Mouse (Mus musculus): ENCODE results near the gene Lypla2.
"Not testable (repeated sequence)": the region's sequence is repeated elsewhere in the genome, so short reads cannot be mapped to it uniquely, and the experiment has no call there.

The Lypla2 gene

DNA sequence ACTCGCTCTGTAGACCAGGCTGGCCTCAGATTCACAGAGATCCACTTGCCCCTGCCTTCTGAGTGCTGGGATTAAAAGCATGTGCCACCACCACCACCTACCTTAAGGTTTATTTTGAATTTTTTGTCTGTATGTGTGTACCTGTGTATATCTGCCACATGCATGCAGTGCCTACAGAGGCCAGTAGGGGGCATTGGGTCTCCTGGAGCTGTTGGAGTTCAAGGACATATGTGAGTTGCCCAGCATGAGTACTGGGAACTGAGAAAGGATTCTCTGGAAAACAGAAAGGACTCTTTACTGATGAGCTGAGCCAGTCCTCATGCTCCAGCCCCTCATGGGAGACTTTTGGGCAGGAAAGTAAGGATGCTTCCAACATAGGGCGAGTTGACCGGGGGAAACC, 20.9 kb downstream of the Lypla2 start:
- no peak for ATAC-seq (ENCODE audit: insufficient number of reproducible peaks, low FRiP score, low TSS enrichment)

DNA sequence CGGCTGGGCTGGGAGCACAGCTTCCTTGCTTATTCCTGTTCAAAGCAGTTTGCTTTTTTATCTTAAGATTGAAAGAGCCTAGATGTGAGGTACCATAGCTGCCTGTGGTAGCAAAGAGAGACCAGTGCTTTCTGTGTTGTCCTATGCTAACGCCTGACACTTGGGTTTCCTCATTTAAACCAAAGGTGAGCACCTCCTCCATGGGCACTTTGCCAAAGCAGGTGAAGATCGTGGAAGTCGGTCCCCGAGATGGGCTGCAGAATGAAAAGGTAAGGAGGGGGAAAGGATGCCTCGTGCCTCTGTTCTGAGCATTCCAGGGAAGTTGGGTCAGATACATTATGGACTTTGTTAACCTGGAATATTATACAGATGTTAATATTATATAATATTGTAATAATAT, 22.1 kb downstream of the Lypla2 start:
- ATAC-seq (ENCODE audit: insufficient number of reproducible peaks, low FRiP score, low TSS enrichment): no peak

DNA sequence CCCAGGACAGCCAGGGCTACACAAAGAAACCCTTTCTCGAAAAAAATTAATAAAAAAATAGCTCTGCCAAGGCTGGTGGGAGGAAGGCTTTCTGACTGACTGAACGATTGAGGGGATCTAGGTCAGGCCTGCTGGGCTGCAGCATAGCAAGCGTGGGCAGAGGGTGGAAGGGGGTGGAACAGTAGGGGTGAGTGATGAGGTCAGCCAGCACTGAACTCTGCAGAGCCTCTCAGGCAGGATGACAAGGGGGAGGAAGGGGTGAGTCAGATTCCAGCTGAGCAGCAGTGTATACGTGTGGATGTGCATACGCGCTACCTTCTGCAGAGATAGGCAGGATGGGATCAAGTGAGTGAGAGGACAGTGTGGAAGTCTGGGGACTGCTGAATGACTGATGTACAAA, 22.5 kb downstream of the Lypla2 start:
- ATAC-seq (ENCODE audit: insufficient number of reproducible peaks, low FRiP score, low TSS enrichment): peak; percentile 86

DNA sequence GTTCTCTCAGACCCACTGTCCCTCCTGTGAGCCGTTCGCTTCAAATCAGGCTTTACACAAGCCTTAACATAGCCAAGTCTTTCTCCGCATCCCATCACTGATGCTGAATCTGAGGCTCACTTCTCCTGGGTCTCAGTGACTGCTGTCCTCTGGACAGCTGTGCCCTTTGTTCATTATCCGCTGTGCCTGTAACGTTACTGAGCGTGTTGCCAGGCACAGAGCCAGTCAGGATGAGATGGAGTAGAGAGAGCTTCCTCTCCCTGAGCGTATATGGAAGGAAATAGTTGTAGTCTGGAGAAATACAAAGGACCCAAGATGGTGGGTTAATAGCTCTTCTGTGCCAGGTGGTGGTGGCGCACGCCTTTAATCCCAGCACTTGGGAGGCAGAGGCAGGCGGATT, 23.0 kb downstream of the Lypla2 start:
- ATAC-seq (ENCODE audit: insufficient number of reproducible peaks, low FRiP score, low TSS enrichment): no peak

DNA sequence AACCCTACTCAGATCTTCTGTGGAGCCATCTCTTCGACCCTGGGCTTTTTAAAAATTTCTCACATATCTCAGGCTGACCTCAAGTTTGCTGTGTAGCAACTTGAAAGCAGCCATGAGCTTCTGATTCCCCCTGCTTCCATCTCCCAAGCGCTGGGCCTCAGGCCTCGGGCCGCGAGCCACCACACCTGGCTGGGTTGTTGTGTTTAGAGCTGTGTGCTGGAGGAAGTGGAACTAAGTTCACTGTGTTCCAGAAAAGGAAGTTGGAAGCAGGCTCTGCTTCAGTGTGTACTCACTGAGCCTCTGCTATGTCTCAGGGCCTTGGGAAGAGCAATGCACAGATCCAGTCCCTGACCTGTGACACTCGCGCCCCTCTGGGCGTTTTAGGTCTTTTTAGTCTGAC, 24.3 kb downstream of the Lypla2 start:
- ATAC-seq (ENCODE audit: insufficient number of reproducible peaks, low FRiP score, low TSS enrichment): no peak

DNA sequence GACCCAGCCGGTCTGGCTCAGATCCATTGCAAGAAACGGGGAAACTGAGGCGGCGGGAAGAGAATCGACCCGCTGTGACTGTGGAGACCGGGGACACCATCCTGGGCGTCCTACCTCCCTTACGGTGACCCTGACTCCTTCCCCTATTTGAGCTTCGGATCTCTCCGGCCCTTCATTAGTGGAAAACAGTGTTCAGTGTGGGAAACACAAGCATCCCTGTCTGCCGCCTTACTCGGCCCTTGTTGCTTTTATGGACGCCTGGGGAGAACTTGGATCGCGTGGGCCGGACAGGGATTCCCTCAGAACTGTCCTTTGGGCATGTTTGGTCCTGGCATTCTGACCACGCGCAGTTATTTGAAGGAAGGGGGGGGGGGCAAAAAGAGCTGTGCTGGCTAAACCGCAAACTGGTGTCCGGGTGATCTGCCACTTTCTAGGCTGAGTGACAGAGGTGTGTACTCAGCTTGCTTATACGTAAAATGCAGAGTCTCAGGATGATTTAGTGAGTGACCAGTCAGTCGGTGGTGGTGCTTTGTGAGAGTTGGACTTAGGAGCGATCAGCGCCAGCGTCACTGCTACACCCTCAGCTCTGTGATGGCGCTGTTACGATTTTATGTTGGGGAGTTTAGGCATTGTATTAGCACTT, 25.6 kb downstream of the Lypla2 start:
- ATAC-seq (ENCODE audit: insufficient number of reproducible peaks, low FRiP score, low TSS enrichment): no peak

DNA sequence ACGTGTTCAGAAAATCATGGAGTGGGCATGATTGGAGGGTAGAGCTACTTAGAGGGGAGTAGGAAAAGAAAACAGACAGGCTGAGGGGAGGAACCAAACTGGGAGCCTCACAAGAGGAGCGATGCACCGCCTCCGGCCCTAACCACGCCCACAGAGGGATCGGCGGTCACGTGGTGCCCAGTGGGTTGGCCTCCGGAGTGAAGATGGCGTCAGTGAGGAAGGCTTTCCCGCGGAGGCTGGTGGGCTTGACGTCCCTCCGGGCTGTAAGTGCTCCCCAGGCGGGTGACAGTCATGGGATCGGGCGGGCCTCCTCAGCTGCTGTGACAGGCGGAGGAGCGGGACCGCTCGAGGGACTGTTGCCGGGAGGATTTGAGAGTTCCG, 26.2 kb downstream of the Lypla2 start, which contains the start of gene Hmgcl:
Gene Hmgcl, plus strand, starts transcription at position 171 of the 381 bp plus-strand sequence.
- ATAC-seq (ENCODE audit: insufficient number of reproducible peaks, low FRiP score, low TSS enrichment): peak; percentile 74; the same call in 1 of the 2 replicates

DNA sequence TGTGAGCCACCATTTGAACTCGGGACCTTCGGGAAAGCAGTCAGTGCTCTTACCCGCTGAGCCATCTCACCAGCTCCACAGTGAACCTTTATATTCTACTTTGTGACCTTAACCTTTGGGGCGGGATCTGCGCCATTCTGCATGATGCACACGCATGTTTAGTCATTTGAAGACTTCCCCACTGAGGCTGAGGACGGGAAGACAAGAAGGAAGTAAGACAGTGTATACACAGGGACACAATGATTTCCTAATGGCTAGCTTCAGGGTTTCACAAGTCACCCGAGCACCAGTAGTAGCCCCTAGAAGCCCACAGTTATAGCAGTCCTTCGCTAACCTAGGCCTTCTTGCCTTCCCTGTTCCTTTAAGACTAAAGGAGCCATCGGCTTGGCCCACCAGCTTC, 26.7 kb downstream of the Lypla2 start:
- no peak for ATAC-seq (ENCODE audit: insufficient number of reproducible peaks, low FRiP score, low TSS enrichment)

DNA sequence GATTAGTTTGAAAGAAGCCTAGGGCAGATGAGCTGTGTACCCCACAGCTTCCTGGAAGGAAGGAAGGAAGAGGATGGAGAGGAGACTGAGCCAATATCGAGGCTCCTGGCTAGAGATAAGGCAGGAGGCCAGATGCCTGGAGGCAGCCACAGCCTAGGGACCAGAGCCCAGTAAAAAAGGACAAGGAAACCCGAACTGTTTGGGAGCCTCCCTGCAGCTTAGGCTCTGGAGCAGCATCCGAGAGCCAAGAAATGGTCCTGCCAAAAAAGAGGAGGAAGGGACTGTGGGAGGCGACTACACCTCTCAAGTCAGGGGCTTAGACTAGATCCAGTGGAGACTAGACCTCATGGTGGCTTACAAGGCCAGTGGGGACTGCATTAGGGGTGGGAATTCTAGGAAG, 29.0 kb downstream of the Lypla2 start:
- no peak for ATAC-seq (ENCODE audit: insufficient number of reproducible peaks, low FRiP score, low TSS enrichment)

DNA sequence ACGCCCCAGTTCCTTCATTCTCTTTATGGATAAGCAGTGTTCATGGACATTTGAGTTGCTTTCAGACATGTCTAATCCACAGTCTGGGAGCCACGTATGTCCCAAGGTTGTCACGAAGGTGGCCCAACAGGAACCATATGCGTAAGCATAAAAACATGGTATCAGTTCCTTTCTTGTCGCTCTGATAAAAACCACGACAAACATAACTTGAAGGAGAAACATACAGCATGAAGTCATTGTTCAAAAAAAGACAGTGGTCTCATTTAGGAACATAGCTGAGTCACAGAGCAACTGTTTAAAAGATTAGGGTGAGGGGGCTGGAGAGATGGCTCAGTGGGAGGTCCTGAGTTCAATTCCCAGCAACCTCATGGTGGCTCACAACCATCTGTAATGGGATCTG, 30.2 kb downstream of the Lypla2 start:
- ATAC-seq (ENCODE audit: insufficient number of reproducible peaks, low FRiP score, low TSS enrichment): no peak

DNA sequence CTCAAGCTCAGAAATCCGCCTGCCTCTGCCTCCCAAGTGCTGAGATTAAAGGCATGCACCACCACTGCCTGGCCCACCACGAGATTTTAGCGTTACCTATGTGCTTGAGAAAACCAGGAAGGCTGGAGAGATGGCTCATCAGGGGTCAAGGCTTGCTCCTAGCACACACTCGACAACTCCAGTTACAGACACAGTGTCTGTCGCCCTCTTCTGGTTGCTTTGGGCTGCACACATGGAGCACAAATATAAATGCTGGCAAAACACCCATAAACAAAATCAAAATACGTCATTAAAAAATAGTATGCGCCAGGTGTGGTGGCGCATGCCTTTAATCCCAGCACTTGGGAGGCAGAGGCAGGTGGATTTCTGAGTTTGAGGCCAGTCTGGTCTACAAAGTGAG, 31.4 kb downstream of the Lypla2 start:
- ATAC-seq (ENCODE audit: insufficient number of reproducible peaks, low FRiP score, low TSS enrichment): not testable (repeated sequence)

DNA sequence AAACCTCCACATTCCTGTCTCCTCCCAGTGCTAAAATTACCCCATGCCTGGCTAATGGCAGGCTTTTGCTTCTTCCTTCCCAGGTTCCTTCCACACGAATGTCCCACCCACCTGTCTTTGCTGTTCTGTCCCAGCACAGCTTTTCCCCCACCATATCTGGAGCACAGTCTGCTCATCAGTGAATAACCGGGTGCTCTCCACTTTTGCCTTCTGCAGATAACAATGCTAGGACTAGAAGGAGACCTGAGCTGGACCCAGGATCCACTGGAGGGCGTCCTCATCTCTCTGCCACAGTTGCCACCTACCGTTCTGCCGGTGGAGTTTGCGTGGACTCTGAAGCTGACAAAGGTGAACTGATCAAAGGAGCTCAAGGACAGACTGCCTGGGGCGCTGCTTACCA, 33.6 kb downstream of the Lypla2 start:
- ATAC-seq (ENCODE audit: insufficient number of reproducible peaks, low FRiP score, low TSS enrichment): no peak

DNA sequence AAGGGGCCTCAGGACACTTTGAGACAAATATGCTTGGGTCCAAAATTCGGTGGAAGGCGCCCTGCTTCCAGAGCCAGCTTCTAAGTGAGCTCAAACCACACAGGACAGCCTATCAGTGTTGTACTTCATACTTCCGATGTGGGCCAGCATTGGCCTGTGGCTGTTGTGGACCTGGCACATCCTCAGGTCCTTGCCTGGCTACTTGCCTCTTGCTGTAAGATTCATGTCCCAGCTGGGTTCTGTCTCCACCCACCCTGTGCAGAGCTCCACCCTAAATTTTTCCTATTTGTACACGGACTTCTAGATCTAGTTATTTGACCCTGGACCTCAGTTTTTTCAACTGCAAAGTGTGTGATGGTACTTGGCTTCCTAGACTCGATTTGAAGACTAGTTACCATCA, 36.9 kb downstream of the Lypla2 start:
- ATAC-seq (ENCODE audit: insufficient number of reproducible peaks, low FRiP score, low TSS enrichment): no peak

DNA sequence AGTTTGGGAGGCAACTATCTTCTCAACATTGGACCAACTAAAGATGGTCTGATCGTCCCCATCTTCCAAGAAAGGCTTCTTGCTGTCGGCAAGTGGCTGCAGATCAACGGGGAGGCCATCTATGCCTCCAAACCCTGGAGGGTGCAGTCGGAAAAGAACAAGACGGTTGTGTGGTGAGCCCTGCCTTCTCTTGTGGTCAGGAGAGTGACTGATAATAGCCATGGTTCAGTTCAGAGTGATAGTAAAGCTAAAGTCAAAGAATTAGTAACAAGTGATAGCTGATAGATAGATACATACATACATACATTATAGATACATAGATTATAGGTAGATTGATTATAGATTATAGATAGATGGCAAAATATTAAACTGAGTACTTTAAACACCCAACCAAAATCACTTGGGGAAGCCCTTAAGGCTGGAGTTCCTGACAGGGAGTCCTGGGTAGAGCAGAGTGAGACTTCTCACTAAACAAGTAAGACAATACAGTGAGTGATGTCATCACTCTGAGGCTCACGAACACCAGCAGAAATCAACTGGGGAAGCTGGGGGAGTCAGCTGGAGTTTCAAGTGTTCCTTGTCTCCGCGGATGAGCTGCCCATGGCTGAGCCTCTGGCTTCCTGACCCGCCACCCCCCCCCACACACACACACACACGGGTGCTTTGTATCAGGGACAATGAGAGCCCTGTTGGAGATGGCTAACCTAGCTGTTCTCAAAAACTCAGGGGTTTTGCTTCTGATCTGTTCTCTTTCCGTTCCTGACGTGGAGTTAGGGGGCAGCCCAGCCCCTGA, 37.5 kb downstream of the Lypla2 start:
- ATAC-seq (ENCODE audit: insufficient number of reproducible peaks, low FRiP score, low TSS enrichment): no peak

DNA sequence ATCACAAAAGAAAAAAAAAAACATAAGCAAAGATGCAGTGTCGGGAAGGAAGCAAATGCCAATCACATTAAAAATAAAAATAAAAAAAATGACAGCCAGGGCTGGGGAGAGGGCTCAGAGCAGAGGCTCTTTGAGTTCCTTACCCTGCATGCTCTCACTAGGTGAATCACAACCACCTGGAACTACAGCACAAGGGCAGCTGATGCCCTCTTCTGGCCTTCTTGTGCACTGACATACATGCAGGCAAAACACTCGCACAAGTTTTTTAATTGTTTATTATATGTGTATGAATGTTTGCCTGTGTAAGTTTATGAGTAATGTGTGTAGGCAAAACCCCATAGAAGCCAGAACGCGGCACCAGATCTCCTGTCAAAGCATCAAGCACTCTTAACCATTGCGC, 40.6 kb downstream of the Lypla2 start:
- ATAC-seq (ENCODE audit: insufficient number of reproducible peaks, low FRiP score, low TSS enrichment): no peak

DNA sequence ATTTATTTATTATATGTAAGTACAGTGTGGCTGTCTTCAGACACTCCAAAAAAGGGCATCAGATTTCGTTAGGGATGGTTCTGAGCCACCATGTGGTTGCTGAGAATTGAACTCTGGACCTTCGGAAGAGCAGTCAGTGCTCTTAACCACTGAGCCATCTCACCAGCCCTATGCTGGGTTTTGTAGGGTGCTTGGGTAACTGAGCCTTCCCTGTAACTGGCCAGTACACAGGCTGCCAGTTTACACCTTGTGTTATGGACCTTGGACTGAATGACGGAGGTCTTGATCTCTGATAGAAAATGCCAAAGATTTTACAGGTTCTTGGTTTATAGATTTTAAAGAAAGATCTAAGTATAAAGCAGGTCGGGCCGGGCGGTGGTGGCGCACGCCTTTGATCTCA, 42.2 kb downstream of the Lypla2 start:
- ATAC-seq (ENCODE audit: insufficient number of reproducible peaks, low FRiP score, low TSS enrichment): no peak

DNA sequence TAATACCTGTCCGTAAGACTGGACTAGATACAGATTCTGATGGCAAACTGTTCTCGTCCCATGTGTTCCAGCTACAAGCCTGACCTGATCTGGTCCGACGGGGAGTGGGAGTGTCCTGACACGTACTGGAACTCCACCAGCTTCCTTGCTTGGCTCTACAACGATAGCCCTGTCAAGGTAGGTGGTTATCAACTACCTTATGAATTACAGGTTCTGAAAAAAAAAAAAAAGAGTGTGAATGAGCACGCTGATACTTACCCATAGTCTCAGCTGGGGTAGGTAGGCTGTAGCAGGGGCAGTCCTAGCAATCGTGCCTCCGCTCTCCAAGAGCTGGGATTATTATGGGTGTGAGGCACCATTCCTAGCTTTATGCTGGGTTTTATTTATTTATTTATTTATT, 42.6 kb downstream of the Lypla2 start:
- ATAC-seq (ENCODE audit: insufficient number of reproducible peaks, low FRiP score, low TSS enrichment): no peak

DNA sequence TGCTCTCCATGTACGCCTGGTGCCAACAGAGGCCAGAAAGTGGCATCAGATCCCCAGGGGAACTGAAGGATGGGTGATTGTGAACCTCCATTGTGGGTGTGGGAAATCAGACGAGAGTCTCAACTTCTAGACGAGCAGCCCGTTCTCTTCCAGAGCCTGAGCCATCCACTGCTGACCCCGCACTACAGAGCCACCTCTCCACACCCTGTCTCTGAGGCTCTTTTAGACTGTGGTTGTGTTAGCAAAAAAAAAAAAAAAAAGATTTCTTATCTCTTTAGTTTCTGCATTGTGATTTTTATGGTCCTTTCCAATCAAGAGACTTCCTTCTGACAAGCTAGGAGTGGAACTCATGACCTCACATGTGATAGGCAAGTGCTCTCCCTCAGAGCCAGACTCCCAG, 43.0 kb downstream of the Lypla2 start:
- no peak for ATAC-seq (ENCODE audit: insufficient number of reproducible peaks, low FRiP score, low TSS enrichment)

DNA sequence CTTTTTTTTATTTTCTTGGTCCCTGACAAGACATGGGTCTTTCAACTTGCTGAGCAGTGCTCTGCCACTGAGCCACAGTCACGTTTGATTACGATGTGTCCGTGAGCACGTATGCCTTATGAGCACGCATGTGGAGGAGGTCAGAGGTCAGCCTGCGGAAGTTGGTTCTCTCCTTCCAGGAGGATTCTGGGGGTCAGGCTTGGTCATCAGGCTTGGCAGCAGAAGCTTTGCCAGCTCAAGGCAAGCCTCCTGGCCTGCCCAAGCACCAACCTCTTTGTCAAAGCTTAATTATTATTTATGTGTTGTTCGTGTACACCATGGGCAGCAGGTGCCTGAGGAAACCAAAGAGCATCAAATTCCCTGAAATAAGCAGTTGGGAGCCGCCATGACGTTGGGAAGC, 44.0 kb downstream of the Lypla2 start:
- ATAC-seq (ENCODE audit: insufficient number of reproducible peaks, low FRiP score, low TSS enrichment): no peak

DNA sequence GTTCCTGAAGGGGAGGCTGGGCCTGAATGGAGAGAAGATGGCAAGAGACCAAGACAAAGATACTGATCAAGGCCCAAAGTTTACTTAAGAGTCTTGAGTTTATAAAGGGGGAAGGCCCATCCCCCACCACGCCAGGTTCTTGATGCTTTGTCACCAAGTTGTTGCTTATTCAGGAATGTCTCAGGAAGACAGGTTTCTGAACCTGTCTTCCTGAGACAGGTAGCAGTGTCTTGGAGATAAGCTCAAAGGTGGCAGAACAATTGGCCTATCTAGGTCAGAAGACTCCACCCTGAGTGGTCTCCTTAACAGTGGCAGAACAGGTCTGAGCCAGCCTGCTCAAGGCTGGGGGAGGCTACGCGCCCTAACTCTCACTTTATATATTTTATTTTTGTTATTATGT, 45.6 kb downstream of the Lypla2 start:
- ATAC-seq (ENCODE audit: insufficient number of reproducible peaks, low FRiP score, low TSS enrichment): no peak

DNA sequence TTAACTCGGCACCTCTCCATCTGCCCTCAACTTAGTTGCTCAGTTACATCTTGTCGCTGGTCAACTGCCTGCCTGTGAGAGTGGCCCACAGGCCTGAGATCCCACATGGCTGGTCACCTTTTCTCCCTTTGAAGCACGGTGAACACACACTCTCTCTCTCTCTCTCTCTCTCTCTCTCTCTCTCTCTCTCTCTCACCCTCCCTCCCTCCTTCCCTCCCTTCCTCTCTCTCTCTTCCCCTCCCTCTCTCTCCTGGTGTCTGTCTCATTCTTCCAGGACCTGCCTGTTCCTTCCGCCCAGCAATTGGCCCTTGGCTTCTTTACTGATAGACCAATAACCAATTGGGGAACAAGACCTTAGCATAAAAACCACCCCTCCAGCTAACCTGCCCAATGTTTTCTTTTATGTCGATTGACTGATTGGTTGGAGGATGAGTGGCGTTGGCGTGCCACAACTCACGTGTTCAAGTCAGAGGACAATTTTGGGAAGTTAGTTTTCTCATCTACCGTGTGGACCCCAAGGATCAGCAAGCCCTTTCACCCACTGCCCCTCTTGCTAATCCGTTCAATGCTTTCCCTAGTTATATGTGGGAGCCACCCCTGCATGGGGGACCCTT, 46.1 kb downstream of the Lypla2 start:
- no peak for ATAC-seq (ENCODE audit: insufficient number of reproducible peaks, low FRiP score, low TSS enrichment)

DNA sequence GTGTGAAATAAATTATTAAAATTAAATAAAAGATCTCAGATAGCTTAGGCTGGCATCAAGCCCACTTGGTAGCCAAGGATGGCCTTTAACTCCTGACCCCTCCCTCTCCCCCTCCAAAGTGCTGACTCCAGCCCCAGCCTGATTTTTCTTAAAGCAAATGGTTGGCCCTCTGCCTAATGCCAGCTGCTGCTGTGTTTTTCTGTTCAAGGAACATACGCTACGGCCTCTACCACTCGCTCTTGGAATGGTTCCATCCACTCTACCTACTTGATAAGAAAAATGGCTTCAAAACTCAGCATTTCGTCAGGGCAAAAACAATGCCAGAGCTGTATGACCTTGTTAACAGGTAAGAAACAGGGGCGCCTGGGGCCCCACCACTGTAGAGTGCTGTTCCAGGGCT, 47.1 kb downstream of the Lypla2 start:
- no peak for ATAC-seq (ENCODE audit: insufficient number of reproducible peaks, low FRiP score, low TSS enrichment)
